Mouse (Mus musculus): ENCODE measurements at regions not wholly inside any gene's neighbourhood (a gene's known extent, or its start where the extent isn't known, plus 50 kb on each side); places are given as distances from the start of the nearest gene placed in this dataset.

- no peak for ATAC-seq (ENCODE audit: poor library complexity, severe bottlenecking)
Measured at GRCm38 (mm10) chr8:35300359-35300758, 465.2 kb upstream of the Gm19410 start.

- no peak for ATAC-seq (ENCODE audit: poor library complexity, severe bottlenecking)
Measured at GRCm38 (mm10) chr8:35300881-35301521, 464.6 kb upstream of the Gm19410 start.

- ATAC-seq (ENCODE audit: poor library complexity, severe bottlenecking) = no peak
Measured at GRCm38 (mm10) chr8:35302856-35303255, 462.7 kb upstream of the Gm19410 start.

- ATAC-seq (ENCODE audit: poor library complexity, severe bottlenecking) = no peak
Measured at GRCm38 (mm10) chr8:35321270-35321865, 444.2 kb upstream of the Gm19410 start.

GRCm38 (mm10) chr8:35323180-35323975 is 442.2 kb upstream of the Gm19410 start:
- no peak for ATAC-seq (ENCODE audit: poor library complexity, severe bottlenecking)
